Mouse (Mus musculus) hindbrain, embryonic 12.5 days (tissue): Measurements from ENCODE around the gene Tlx2. TPM values are rescaled to one million over a fixed set of nuclear protein-coding genes. Genes with fewer than 3 reads are reported as not detected.
A peak's percentile ranks its signal among the peaks of the same experiment; 100 is the strongest.

Experiments
- ATAC-seq: fragments of 200-750 bp; cut with Nextera tagmentation; 2 replicates; pipeline ENCODE4 v1.8.0; 2017; ENCODE audit warnings: moderate TSS enrichment; ENCODE audit not compliant: low FRiP score
- H3K27ac ChIP-seq: fragments of 300-500 bp; sonication (generic); 2 replicates; pipeline ENCODE4 v1.5.1; 2016; ENCODE audit warnings: mild to moderate bottlenecking
- H3K27me3 ChIP-seq: fragments of 300-500 bp; sonication (generic); 2 replicates; pipeline ENCODE4 v1.6.1; 2016; ENCODE audit warnings: mild to moderate bottlenecking
- H3K36me3 ChIP-seq: fragments of 300-500 bp; sonication (generic); 2 replicates; pipeline ENCODE4 v1.6.1; 2016; ENCODE audit warnings: mild to moderate bottlenecking
- H3K4me1 ChIP-seq: fragments of 300-500 bp; sonication (generic); 2 replicates; pipeline ENCODE4 v1.6.1; 2016
- H3K4me2 ChIP-seq: fragments of 300-500 bp; sonication (generic); replicated peaks from 2 replicates; pipeline ENCODE4 v1.6.1; 2016; ENCODE audit warnings: mild to moderate bottlenecking
- H3K4me3 ChIP-seq: fragments of 300-500 bp; sonication (generic); 2 replicates; pipeline ENCODE4 v1.5.1; 2016; ENCODE audit warnings: mild to moderate bottlenecking
- H3K9ac ChIP-seq: fragments of 300-500 bp; sonication (generic); 2 replicates; pipeline ENCODE4 v1.6.1; 2016; ENCODE audit warnings: mild to moderate bottlenecking, moderate library complexity
- H3K9me3 ChIP-seq: fragments of 300-500 bp; sonication (generic); replicated peaks from 2 replicates; pipeline ENCODE4 v1.6.1; 2016; ENCODE audit warnings: mild to moderate bottlenecking
- WGBS: fragments of 180-500 bp; shearing (Covaris S2); methylation state at CpG from one replicate; pipeline ENCODE4 v1.1.7; 2016; 5-methylcytosine and 5-hydroxymethylcytosine counted together
- polyA plus RNA-seq: library from polyadenylated mRNA; unstranded; fragments of >200 nt; fragmentation: Nextera tagmentation; extraction: Ambion mirVana; gene quantifications from 2 replicates; pipeline ENCODE4 v1.2.1, GENCODE M21; 2016

Tlx2 gene
- 4.4 and 6.0 TPM in 2 replicates for polyA plus RNA-seq

DNA sequence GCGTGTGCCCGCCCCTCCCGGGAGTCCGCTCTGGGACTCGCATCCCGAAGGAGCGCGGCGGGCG, at the start of gene Tlx2:
Gene Tlx2, minus strand, starts transcription at position 47 of the 64 bp plus-strand sequence.
- no peaks in the 10 kb centered on the region for H3K36me3 ChIP-seq
- peak within 1 kb of the TSS; percentile 23 for H3K4me3 ChIP-seq
- no peaks in the 10 kb centered on the region for H3K9me3 ChIP-seq
- no peak within 1 kb of the TSS for H3K27ac ChIP-seq
- peaks cover 99% of the 10 kb centered on the region for H3K27me3 ChIP-seq
- ATAC-seq = no peak
- peaks cover 19% of the 10 kb centered on the region for H3K4me1 ChIP-seq
- peak within 1 kb of the TSS; percentile 28; the same call in 1 of the 2 replicates for H3K4me2 ChIP-seq
- H3K9ac ChIP-seq = no peak within 1 kb of the TSS
- WGBS = 3% methylated on average over 10 of the region's 10 CpGs

- H3K4me2 ChIP-seq = peak overlapping the region; percentile 84
- ATAC-seq = no peak
- H3K27me3 ChIP-seq = no peaks in the 10 kb centered on the region
- H3K9ac ChIP-seq = peak overlapping the region; percentile 91
- peaks cover 29% of the 10 kb centered on the region for H3K36me3 ChIP-seq
- peak overlapping the region; percentile 97; the same call in 1 of the 2 replicates for H3K27ac ChIP-seq
- peak overlapping the region; percentile 82 for H3K4me3 ChIP-seq
- no peaks in the 10 kb centered on the region for H3K9me3 ChIP-seq
- 75% methylated on average over 7 of the region's 7 CpGs for WGBS
- H3K4me1 ChIP-seq = peaks cover 67% of the 10 kb centered on the region
These were observed 49.6 kb upstream of the Tlx2 start for GRCm38 (mm10) chr6:83119734-83120051.

DNA sequence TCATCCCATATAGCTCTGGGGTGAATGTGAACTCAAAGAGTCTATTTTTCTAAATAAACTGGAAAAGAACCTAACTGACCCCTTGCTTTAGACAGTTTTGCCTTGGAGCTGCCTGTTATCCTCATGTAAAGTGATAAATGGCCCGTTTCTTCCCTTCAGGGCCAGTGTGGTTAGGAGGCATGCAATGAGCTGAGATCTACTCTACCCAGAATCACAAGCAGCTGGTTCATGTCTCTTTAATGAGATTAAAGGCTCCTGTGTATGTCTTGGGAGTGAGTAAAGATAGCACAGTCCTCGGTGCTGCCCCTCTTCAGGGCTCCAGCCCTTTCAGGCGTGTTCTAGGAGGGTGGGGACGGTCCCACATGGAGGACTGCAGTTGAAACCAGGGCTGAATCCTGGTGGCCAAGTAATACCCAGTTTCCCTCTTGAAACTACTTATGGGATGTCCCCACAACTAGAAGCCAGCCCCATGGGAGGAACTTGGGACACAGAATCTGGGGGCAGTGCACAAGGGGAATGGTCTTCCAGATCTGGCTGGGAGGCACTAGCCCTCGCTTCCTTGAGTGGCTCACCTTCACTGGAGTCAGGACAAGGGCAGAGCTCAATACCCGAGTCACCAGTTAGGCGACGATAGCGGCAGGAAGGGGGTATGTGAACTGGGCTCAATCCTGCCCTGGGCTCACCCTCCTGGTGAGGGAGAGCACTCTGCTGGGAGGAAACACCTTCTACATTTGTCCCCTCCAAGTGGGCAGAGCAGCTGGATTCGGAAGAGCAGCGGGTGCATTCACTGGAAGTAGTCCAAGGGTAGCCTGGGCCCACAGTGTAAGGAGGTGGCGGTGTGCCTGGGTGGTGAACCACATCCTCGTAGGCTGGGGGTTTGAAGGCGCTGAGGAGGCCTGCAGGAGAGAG, 49.0 kb upstream of the Tlx2 start:
- peaks cover 65% of the 10 kb centered on the region for H3K4me1 ChIP-seq
- H3K27ac ChIP-seq = no peak overlapping the region
- no peak for ATAC-seq
- H3K4me3 ChIP-seq = peak overlapping the region; percentile 82
- peak overlapping the region; percentile 91 for H3K9ac ChIP-seq
- 89% methylated on average over 14 of the region's 14 CpGs for WGBS
- no peaks in the 10 kb centered on the region for H3K27me3 ChIP-seq
- peak overlapping the region; percentile 84 for H3K4me2 ChIP-seq
- H3K9me3 ChIP-seq = no peaks in the 10 kb centered on the region
- H3K36me3 ChIP-seq = peaks cover 29% of the 10 kb centered on the region

GRCm38 (mm10) chr6:83118369-83118768, 48.3 kb upstream of the Tlx2 start:
- H3K27me3 ChIP-seq = no peaks in the 10 kb centered on the region
- H3K36me3 ChIP-seq = peaks cover 29% of the 10 kb centered on the region
- 84% methylated on average over 11 of the region's 11 CpGs for WGBS
- peaks cover 59% of the 10 kb centered on the region for H3K4me1 ChIP-seq
- ATAC-seq = no peak
- H3K27ac ChIP-seq = 0 out of 2 replicates have a peak overlapping the region, but pooled peaks have one; percentile 23
- H3K4me3 ChIP-seq = no peak overlapping the region
- no peak overlapping the region for H3K9ac ChIP-seq
- no peaks in the 10 kb centered on the region for H3K9me3 ChIP-seq
- no peak overlapping the region for H3K4me2 ChIP-seq

DNA sequence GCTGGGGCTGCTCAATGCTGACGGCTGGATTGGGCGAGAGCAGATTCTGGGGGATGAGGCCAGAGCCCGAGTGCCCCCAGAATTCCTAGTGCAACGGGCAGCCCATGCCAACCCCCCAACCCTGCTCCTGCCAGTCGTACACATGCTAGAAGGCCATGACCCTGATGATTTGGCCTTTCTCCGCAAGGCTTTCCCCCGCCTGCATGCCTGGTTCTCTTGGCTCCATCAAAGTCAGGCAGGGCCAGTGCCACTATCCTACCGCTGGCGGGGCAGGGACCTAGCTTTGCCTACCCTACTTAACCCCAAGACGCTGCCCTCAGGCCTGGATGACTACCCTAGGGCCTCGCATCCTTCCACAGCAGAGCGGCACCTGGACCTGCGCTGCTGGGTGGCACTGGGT, 47.5 kb upstream of the Tlx2 start:
- H3K4me2 ChIP-seq = no peak overlapping the region
- no peak for ATAC-seq
- WGBS = 94% methylated on average over 13 of the region's 13 CpGs
- H3K27me3 ChIP-seq = no peaks in the 10 kb centered on the region
- peaks cover 52% of the 10 kb centered on the region for H3K4me1 ChIP-seq
- H3K27ac ChIP-seq = no peak overlapping the region
- no peaks in the 10 kb centered on the region for H3K9me3 ChIP-seq
- H3K9ac ChIP-seq = peak overlapping the region; percentile 32
- peaks cover 29% of the 10 kb centered on the region for H3K36me3 ChIP-seq
- no peak overlapping the region for H3K4me3 ChIP-seq

DNA sequence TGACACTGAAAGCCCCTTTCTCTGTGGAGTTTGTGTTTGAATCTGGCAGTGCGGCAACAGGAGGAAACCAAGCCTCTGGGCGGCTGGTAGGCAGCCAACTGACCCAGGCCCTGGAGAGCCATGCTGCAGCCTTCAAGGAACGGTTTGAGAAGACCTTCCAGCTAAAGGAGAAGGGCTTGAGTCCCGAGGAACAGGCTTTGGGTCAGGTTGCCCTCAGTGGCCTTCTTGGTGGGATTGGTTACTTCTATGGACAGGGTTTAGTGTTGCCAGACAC, 47.0 kb upstream of the Tlx2 start:
- H3K36me3 ChIP-seq = peaks cover 29% of the 10 kb centered on the region
- WGBS = 89% methylated on average over 4 of the region's 4 CpGs
- H3K27me3 ChIP-seq = no peaks in the 10 kb centered on the region
- peaks cover 47% of the 10 kb centered on the region for H3K4me1 ChIP-seq
- H3K27ac ChIP-seq = 0 out of 2 replicates have a peak overlapping the region, but pooled peaks have one; percentile 14
- H3K9ac ChIP-seq = no peak overlapping the region
- no peaks in the 10 kb centered on the region for H3K9me3 ChIP-seq
- peak overlapping the region; percentile 92; the same call in 1 of the 2 replicates for H3K4me2 ChIP-seq
- H3K4me3 ChIP-seq = no peak overlapping the region
- no peak for ATAC-seq

DNA sequence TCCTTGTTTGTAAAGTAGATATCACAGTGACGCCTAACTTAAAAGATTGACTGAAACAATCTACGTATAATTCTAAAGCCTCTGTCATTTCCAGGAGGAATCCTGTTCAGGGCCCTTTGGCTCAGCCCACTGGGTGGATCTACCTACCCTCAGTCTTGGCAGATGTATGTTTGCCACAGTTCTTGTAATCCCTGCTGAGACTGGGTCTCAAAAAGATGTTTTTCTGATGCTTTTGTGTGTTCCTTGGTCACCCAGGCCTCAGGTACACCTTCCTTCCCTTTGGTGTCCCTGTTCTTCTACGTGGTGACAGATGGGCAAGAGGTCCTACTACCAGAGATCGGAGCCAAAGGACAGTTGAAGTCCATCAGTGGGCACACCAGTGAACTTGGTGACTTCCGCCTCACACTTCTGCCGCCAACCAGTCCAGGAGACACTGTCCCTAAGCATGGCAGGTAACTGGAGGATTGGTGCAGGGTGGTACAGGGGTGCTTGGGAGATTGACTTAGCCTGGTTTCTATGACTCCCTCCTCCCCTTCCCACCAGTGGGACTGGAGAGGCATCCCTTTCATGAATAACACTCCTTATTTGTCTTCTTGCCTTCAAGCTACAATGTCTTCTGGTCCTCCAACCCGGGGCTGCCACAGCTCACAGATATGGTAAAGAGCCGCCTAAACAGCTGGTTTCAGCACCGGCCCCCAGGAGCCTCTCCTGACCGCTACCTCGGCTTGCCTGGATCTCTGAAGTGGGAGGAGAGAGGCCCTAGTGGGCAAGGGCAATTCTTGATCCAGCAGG, 46.5 kb upstream of the Tlx2 start:
- Histone ChIP-seq H3K4me2 (peak overlapping the region; percentile 92), H3K4me3 (peak overlapping the region; percentile 88), H3K27ac (0 out of 2 replicates have a peak overlapping the region, but pooled peaks have one; percentile 77), H3K27me3 (no peaks in the 10 kb centered on the region), H3K36me3 (peaks cover 29% of the 10 kb centered on the region), H3K9me3 (no peaks in the 10 kb centered on the region), H3K9ac (peak overlapping the region; percentile 95), H3K4me1 (peaks cover 45% of the 10 kb centered on the region)
- no peak for ATAC-seq
- WGBS = 82% methylated on average over 11 of the region's 11 CpGs

DNA sequence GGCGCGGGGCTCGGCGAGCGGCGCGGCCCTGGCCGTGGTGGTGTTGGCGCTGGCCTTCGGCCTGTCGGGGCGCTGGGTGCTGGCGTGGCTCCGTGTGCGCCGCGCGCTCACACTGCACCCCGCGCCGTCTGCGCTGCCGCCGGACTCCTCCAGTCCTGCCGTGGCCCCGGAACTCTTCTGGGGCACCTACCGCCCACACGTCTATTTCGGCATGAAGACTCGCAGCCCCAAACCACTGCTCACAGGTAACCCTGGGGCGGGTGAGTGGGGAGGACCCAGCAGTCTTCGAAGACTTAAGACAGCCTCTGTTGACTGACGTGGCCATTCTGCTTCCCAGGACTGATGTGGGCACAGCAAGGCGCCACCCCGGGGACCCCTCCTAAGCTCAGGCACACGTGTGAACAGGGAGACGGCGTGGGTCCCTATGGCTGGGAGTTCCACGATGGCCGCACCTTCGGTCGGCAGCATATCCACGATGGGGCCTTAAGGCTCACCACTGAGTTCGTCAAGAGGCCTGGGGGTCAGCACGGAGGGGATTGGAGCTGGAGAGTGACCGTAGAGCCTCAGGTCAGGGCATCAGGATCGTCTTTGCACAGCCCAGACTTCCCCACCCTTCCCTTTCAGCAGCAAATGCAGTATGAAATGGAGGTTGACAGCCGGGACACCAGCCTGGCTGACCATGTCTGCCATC, 45.7 kb upstream of the Tlx2 start:
- WGBS = 2% methylated on average over 46 of the region's 48 CpGs
- no peaks in the 10 kb centered on the region for H3K27me3 ChIP-seq
- peak; percentile 65; the same call in 1 of the 2 replicates for ATAC-seq
- peak overlapping the region; percentile 88 for H3K4me3 ChIP-seq
- H3K4me1 ChIP-seq = peaks cover 45% of the 10 kb centered on the region
- H3K36me3 ChIP-seq = peaks cover 32% of the 10 kb centered on the region
- H3K9ac ChIP-seq = peak overlapping the region; percentile 95
- H3K27ac ChIP-seq = peak overlapping the region; percentile 77
- H3K9me3 ChIP-seq = no peaks in the 10 kb centered on the region
- peak overlapping the region; percentile 92 for H3K4me2 ChIP-seq

DNA sequence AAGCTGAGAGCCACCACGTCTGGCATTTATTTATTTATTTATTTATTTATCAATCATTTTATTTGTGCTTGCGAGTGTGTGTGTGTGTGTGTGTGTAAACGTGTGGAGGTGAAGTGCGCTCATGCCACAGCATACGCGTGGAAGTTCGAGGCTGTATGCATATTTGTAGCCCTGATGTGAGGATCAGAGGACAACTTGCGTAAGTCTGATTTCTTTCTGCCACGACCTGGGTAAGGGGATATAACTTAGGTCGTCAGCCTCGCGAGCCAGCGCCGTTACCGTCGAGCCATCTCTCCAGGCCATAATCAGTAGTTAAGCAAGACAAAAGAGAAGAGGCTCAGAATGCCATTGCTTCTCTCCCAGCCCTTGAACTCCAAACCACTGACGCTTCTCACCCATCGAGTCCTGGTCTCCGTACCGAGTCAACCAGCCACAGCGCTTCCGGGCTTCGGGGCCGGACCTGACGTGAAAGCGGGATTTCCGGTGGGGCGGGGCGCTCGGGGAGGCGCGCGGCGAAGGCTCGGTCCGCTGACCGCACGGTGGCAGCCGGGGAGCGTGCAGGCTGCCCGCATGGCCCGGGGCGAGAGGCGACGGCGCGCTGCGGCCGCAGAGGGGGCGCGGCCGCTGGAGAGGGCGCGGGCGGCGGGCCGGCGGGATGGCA, 45.0 kb upstream of the Tlx2 start, which contains the start of gene Mogs:
Gene Mogs, plus strand, starts transcription at position 486 of the 661 bp plus-strand sequence.
- peaks cover 42% of the 10 kb centered on the region for H3K4me1 ChIP-seq
- ATAC-seq = peak; percentile 87
- 2% methylated on average over 48 of the region's 58 CpGs for WGBS
- H3K4me3 ChIP-seq = peak within 1 kb of the TSS; percentile 88
- H3K36me3 ChIP-seq = peaks cover 34% of the 10 kb centered on the region
- H3K27me3 ChIP-seq = no peaks in the 10 kb centered on the region
- no peaks in the 10 kb centered on the region for H3K9me3 ChIP-seq
- H3K9ac ChIP-seq = peak within 1 kb of the TSS; percentile 95
- H3K27ac ChIP-seq = peak within 1 kb of the TSS; percentile 77
- H3K4me2 ChIP-seq = peak within 1 kb of the TSS; percentile 92

- Histone ChIP-seq H3K9ac (no peak overlapping the region), H3K4me2 (no peak overlapping the region), H3K27ac (no peak overlapping the region), H3K36me3 (peaks cover 5% of the 10 kb centered on the region; the same call in 1 of the 2 replicates), H3K4me1 (peaks cover 36% of the 10 kb centered on the region), H3K4me3 (no peak overlapping the region), H3K9me3 (no peaks in the 10 kb centered on the region), H3K27me3 (no peaks in the 10 kb centered on the region)
- 88% methylated on average over 4 of the region's 4 CpGs for WGBS
- no peak for ATAC-seq
These were observed 41.5 kb upstream of the Tlx2 start for GRCm38 (mm10) chr6:83111510-83112136.

- peak within 1 kb of the TSS; percentile 76 for H3K4me2 ChIP-seq
- peaks cover 22% of the 10 kb centered on the region for H3K4me1 ChIP-seq
- peaks cover 5% of the 10 kb centered on the region; the same call in 1 of the 2 replicates for H3K36me3 ChIP-seq
- WGBS = under 1% methylated on average over 76 of the region's 76 CpGs
- no peaks in the 10 kb centered on the region for H3K9me3 ChIP-seq
- peak within 1 kb of the TSS; percentile 85 for H3K27ac ChIP-seq
- peak within 1 kb of the TSS; percentile 85 for H3K4me3 ChIP-seq
- ATAC-seq = peak; percentile 85
- no peaks in the 10 kb centered on the region for H3K27me3 ChIP-seq
- H3K9ac ChIP-seq = peak within 1 kb of the TSS; percentile 93
These were observed 38.9 kb upstream of the Tlx2 start, which contains the start of gene Mrpl53 for GRCm38 (mm10) chr6:83108762-83109668. Mrpl53 (plus strand) TSS chr6:83109040.
